Mouse (Mus musculus) C2C12 (cell line): Measurements from ENCODE around the gene Epdr1. TPM values are rescaled to one million over a fixed set of nuclear protein-coding genes. Genes with fewer than 3 reads are reported as not detected.
A peak's percentile ranks its signal among the peaks of the same experiment; 100 is the strongest.

Source experiments
- H3K27me3 ChIP-seq: one replicate; pipeline ENCODE4 v1.6.1; 2011; ENCODE audit not compliant: control insufficient read depth, insufficient read depth, insufficient read length
- H3K36me3 ChIP-seq: one replicate; pipeline ENCODE4 v1.6.1; 2011; ENCODE audit not compliant: control insufficient read depth, insufficient read depth
- H3K4me3 ChIP-seq: one replicate; pipeline ENCODE4 v1.5.1; 2011; ENCODE audit warnings: mild to moderate bottlenecking, control low read depth; ENCODE audit not compliant: poor library complexity, insufficient read depth, severe bottlenecking
- H3K79me2 ChIP-seq: one replicate; pipeline ENCODE4 v1.6.1; 2011; ENCODE audit not compliant: control insufficient read depth, insufficient read depth
- H3K79me3 ChIP-seq: one replicate; pipeline ENCODE4 v1.6.1; 2011; ENCODE audit warnings: low read depth, control low read depth
- H3ac ChIP-seq: one replicate; pipeline ENCODE3; 2011; ENCODE audit warnings: low read depth; ENCODE audit not compliant: control insufficient read depth, insufficient read length
- CEBPB ChIP-seq: IDR thresholded peaks from one replicate; pipeline ENCODE4 v1.6.1; 2011; ENCODE audit warnings: low read depth, mild to moderate bottlenecking, control low read depth, moderate library complexity
- CTCF ChIP-seq: IDR thresholded peaks from one replicate; pipeline ENCODE4 v1.5.1; 2011; ENCODE audit not compliant: control insufficient read depth, insufficient read depth, insufficient read length
- FOSL1 ChIP-seq: IDR thresholded peaks from one replicate; pipeline ENCODE4 v1.8.0; 2011; ENCODE audit warnings: mild to moderate bottlenecking, low read length; ENCODE audit not compliant: poor library complexity, insufficient read depth, severe bottlenecking
- MAX ChIP-seq: IDR thresholded peaks from one replicate; pipeline ENCODE4 v1.6.1; 2011; ENCODE audit warnings: mild to moderate bottlenecking, control low read depth
- MYOD1 ChIP-seq: IDR thresholded peaks from one replicate; pipeline ENCODE4 v1.6.1; 2011; ENCODE audit warnings: low read depth; ENCODE audit not compliant: control insufficient read depth, insufficient read length
- MYOG ChIP-seq: IDR thresholded peaks from one replicate; pipeline ENCODE4 v1.6.1; 2011; ENCODE audit not compliant: control insufficient read depth, insufficient read length; ENCODE audit errors: extremely low read depth
- USF1 ChIP-seq: IDR thresholded peaks from one replicate; pipeline ENCODE4 v1.6.1; 2011; ENCODE audit warnings: low read depth, mild to moderate bottlenecking, control low read depth, moderate library complexity
- polyA plus RNA-seq: library from polyadenylated mRNA; unstranded; fragments of >200 nt; fragmentation: generic; extraction: Trizol; gene quantifications from one replicate; pipeline ENCODE4 v1.2.1, GENCODE M21; 2012; ENCODE audit warnings: missing spikeins

The Epdr1 gene
- polyA plus RNA-seq, 1 experiment = 30.6 TPM

- Histone ChIP-seq H3K27me3 (no peaks in the 10 kb centered on the region), H3K79me2 (no peaks in the 10 kb centered on the region), H3K36me3 (no peaks in the 10 kb centered on the region), H3ac (no peak overlapping the region), H3K79me3 (no peaks in the 10 kb centered on the region), H3K4me3 (no peak overlapping the region)
- TF ChIP-seq USF1 (no peak), CEBPB (no peak), CTCF (no peak), MYOD1 (no peak), MYOG (no peak)
These were observed 23.8 kb upstream of the Epdr1 start for GRCm38 (mm10) chr13:19643519-19643918.

GRCm38 (mm10) chr13:19640203-19640851, 20.6 kb upstream of the Epdr1 start:
- H3K27me3 ChIP-seq = no peaks in the 10 kb centered on the region
- H3K36me3 ChIP-seq = no peaks in the 10 kb centered on the region
- no peak overlapping the region for H3K4me3 ChIP-seq
- no peak for TF ChIP-seq MYOG
- no peak for TF ChIP-seq MAX
- TF ChIP-seq MYOD1 = no peak
- TF ChIP-seq CEBPB = no peak
- TF ChIP-seq CTCF = no peak
- TF ChIP-seq USF1 = no peak
- TF ChIP-seq FOSL1 = no peak
- no peaks in the 10 kb centered on the region for H3K79me3 ChIP-seq
- H3K79me2 ChIP-seq = no peaks in the 10 kb centered on the region
- H3ac ChIP-seq = no peak overlapping the region

- H3K79me3 ChIP-seq = no peaks in the 10 kb centered on the region
- H3K4me3 ChIP-seq = no peak overlapping the region
- TF ChIP-seq MAX (no peak), CTCF (peak; percentile 34)
These were observed 16.4 kb upstream of the Epdr1 start for GRCm38 (mm10) chr13:19636131-19636530.

GRCm38 (mm10) chr13:19630768-19631709, 11.3 kb upstream of the Epdr1 start:
- H3K36me3 ChIP-seq = no peaks in the 10 kb centered on the region
- H3K27me3 ChIP-seq = no peaks in the 10 kb centered on the region
- no peaks in the 10 kb centered on the region for H3K79me3 ChIP-seq
- H3K79me2 ChIP-seq = no peaks in the 10 kb centered on the region
- TF ChIP-seq USF1 (no peak), CTCF (no peak), MYOG (no peak), FOSL1 (no peak), MAX (no peak), MYOD1 (no peak), CEBPB (no peak)
- no peak overlapping the region for H3K4me3 ChIP-seq
- H3ac ChIP-seq = no peak overlapping the region

More at GRCm38 (mm10) chr13:19636131-19636530, 16.4 kb upstream of the Epdr1 start:
- Histone ChIP-seq H3ac (no peak overlapping the region), H3K36me3 (no peaks in the 10 kb centered on the region), H3K27me3 (no peaks in the 10 kb centered on the region), H3K79me2 (no peaks in the 10 kb centered on the region)

GRCm38 (mm10) chr13:19626473-19626872, 6.7 kb upstream of the Epdr1 start:
- no peaks in the 10 kb centered on the region for H3K79me3 ChIP-seq
- H3K4me3 ChIP-seq = no peak overlapping the region
- H3ac ChIP-seq = no peak overlapping the region
- no peaks in the 10 kb centered on the region for H3K27me3 ChIP-seq
- TF ChIP-seq USF1 (no peak), MAX (no peak), MYOD1 (no peak), FOSL1 (no peak), CEBPB (no peak), CTCF (no peak), MYOG (no peak)
- H3K36me3 ChIP-seq = no peaks in the 10 kb centered on the region
- no peaks in the 10 kb centered on the region for H3K79me2 ChIP-seq

- Histone ChIP-seq H3K79me2 (no peaks in the 10 kb centered on the region), H3K36me3 (no peaks in the 10 kb centered on the region), H3ac (no peak overlapping the region), H3K27me3 (no peaks in the 10 kb centered on the region), H3K4me3 (peak overlapping the region; percentile 6), H3K79me3 (no peaks in the 10 kb centered on the region)
- TF ChIP-seq FOSL1 (no peak), CTCF (no peak), MYOD1 (no peak), MAX (no peak), MYOG (no peak), CEBPB (no peak)
These were observed 5.0 kb upstream of the Epdr1 start for GRCm38 (mm10) chr13:19624632-19625320.
